Mouse (Mus musculus) CH12F3 (cell line): ENCODE results near the gene Rpl32.
"Not testable (repeated sequence)": the region's sequence is repeated elsewhere in the genome, so short reads cannot be mapped to it uniquely, and the experiment has no call there.

ENCODE experiments used
- in situ Hi-C: fragments of 300-500 bp; cut with MboI; formaldehyde crosslinking; loops from 2 replicates; pipeline ENCODE4 v1.14.3; 2020; ENCODE audit warnings: low sequenced_read_pairs

The Rpl32 gene

GRCm38 (mm10) chr6:115808488-115809231 lies at the start of gene Rpl32:
Gene Rpl32, minus strand, starts transcription at chr6:115808747.
- in situ Hi-C loops = no loop called here

DNA sequence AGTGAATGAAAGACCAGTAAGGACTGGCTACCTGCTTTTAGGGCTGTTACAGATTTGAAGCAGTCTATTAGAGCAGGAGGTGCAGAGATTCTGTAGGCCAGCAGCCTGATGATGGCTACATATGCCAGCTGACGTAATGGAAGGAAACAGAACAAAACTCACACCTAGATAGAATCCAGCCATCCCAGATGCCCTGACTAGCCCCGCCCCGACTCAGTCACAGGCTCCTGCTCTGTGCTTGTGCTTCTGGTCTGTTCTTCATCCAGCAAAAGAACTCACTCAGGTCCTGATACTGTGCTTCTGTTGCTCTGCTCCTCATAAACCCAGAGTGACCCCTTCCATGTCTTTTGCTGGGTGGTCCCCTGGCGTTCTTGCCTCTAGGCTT lies 47.8 kb upstream of the Rpl32 start:
- in situ Hi-C loops = no loop called here

DNA sequence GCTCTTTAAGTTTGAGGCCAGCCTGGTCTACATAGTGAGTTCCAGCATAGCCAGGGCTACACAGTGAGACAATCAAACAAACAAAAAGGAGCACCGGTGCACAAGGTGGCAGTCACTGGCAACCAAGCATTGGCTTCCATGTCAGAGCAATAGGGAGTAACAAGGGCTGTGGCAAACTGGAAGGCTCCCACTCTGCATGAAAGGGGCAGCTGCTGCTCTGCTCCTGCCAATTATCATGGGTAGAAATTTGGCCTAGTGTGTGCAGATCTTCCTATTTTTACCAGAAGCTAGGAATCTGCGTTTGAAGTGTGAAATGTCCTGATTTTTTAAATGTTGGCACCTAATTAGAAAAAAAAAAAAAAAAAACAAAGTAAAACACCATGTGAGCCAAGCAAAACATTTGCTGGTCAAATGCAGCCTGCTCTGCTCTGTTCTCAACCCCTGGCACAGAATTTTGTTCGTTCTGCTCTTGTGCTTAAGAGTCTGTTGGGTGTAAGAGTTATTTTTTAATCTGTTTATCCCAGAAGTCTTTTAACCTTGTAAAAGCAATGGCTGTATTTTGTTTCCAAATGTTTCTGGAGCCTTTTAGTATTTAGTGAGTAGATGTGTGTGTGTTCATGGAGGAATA lies 47.3 kb upstream of the Rpl32 start:
- in situ Hi-C loops = no loop called here

DNA sequence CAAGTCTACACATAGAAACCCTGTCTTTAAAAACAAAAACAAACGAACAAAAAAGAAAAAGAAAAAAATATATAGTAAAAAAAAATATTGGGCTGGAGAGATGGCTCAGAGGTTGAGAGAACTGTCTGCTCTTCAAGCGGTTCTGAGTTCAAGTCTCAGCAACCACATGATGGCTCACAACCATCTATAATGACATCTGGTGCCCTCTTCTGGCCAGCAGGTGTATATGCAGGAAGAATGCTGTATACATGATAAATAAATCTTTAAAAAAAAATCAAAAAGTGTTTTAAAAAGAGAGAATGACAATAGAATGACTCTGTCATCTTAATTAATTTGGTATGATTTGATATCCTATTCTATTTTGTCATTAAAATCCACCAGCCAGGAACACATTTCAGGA lies 45.9 kb upstream of the Rpl32 start:
- in situ Hi-C loops = no loop called here

- in situ Hi-C loops = no loop called here
These were observed 45.4 kb upstream of the Rpl32 start for GRCm38 (mm10) chr6:115853985-115854384.

DNA sequence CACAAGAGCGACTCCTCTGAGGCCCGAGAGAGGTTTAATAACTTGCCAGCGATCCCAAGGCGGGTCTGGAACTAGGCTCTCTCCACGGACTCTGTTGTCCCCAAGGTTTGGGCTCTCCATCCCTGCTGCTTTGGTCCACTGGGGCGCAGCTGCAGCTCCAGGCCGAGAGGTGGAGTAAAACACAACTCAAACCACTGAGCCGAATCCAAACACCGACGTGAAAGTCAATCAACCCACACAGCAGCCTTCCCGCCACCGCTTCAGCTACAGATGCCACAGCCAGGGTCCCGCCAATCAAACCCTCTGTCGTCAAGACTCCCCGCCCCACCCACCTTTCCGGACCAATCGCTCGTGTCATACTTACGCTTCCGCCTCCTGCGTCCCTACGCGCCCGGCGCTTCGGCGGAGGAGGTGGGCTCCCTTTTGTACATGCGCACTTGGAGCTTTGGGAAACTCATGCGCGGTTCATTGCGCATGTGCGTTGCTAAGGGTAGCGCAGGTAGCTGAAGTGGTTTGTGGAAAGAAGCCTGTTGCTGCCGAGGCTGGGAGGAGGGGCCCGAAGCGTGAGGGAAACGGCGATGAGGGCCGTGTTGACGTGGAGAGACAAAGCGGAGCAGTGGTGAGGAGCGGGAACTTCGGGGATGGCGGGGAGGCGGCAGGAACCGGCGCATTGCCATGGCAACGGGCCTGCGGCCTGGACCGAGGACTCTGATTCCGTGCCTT lies 44.7 kb upstream of the Rpl32 start, which contains the start of the genes Mbd4 and Ift122:
Mbd4 (minus strand) TSS at position 281 of the 723 bp plus-strand sequence.
Ift122 (plus strand) TSS at position 380 of the 723 bp plus-strand sequence.
- in situ Hi-C loops = no loop called here

DNA sequence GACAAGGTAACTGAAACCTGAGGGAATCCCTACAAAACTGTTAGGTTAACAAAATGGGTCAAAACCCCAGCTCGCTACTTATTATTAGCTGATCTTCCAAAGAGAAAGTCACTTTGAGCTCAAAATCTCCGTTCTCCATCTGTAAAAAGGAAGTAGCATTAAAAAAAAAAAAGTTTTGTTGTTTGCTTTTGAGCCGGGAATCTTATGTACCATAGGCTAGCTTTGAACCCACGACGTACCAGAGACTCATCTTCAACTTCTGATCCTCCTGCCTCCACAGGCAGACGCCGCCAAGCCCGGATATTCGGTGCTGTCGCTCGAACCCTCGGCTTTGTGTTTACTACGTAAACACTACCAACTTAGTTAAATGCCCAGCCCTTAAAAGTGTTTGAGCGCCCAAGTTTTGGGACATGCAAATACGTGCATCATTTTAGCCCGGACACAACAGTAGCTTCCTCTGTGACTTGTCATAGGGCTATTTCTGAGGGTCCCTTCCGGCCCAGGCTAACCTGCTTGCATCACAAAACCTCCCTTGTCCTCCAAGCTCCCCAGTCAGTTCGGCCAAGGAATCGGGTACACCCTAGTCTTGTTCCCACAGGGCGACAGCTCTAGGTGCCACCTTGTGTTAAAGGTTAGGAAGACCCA lies 44.0 kb upstream of the Rpl32 start:
- in situ Hi-C loops = no loop called here

- in situ Hi-C loops = no loop called here
These were observed 40.2 kb upstream of the Rpl32 start for GRCm38 (mm10) chr6:115848598-115849304.

DNA sequence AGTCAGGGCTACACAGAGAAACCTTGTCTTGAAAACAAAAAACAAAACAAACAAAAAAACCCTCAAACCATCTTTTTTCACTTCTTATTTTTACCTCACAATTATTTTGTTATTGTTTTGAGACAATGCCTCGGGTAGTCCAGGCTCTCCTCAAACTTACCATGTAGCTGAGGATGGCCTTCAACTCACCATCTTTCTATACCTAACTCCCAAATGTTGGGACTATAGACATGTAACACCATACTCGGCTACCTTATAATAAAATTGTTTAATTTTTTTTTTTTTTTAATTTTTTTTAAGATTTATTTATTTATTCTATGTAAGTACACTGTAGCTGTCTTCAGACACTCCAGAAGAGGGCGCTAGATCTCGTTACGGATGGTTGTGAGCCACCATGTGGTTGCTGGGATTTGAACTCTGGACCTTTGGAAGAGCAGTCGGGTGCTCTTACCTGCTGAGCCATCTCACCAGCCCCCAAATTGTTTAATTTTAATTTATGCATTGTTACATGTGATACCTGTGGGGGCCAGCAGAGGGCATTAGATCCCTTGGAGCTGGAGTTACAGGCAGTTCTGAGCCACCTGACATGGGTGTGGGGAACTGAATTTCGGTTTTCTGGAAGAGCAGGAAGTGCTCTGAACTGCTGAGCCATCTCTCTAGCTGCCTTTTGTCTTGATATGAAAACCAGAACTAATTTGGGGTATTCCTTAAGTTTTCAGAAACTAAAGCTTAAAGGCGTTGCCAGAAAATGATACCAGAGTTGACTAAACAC lies 38.3 kb upstream of the Rpl32 start:
- in situ Hi-C loops = no loop called here

DNA sequence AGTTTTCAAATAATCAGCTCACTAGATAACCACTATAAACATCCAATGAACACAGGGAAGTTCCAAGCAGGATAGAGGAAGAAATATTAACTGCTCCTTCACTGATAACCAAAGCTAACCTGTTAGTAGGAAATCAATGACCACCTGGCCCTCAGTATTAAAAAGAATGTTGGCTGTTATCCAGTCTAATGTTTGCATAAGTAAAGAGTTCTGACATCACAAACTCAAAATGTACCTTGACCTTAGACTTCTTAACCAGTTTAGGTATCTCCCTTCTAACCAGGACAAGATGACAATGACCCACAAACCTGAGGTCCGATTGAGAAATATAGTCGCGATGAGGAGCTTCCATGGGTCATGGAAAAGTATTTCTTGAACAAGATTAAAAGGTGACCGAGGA lies 36.5 kb upstream of the Rpl32 start:
- in situ Hi-C loops = no loop called here

GRCm38 (mm10) chr6:115838745-115839144 lies 30.2 kb upstream of the Rpl32 start:
- in situ Hi-C loops = no loop called here

DNA sequence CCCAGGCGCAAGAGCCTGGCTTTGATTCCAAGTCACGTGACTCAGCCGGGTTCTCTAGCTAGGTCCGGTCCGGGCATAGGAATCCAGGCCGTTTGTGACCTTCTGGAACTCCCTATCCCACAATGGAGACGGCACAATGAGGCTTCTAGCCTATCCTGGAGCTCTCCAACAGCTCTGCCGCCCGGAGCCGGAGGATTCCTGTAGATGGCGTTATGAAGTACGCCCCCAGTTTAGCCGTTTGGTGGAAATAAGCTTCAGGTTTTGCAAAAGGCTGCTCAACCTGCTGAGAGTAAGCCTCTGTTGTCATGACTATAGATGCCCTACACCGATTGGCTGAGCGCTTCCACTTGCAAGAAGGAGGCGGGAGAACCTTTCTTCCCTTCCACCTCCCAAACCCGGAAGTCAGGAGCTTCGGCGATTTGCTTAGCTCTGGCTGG lies 29.6 kb upstream of the Rpl32 start, which contains the start of gene Efcab12:
Efcab12 (minus strand) TSS at position 252 of the 437 bp plus-strand sequence.
- in situ Hi-C loops = no loop called here

- in situ Hi-C loops = no loop called here
These were observed 25.3 kb upstream of the Rpl32 start for GRCm38 (mm10) chr6:115833861-115834260.

DNA sequence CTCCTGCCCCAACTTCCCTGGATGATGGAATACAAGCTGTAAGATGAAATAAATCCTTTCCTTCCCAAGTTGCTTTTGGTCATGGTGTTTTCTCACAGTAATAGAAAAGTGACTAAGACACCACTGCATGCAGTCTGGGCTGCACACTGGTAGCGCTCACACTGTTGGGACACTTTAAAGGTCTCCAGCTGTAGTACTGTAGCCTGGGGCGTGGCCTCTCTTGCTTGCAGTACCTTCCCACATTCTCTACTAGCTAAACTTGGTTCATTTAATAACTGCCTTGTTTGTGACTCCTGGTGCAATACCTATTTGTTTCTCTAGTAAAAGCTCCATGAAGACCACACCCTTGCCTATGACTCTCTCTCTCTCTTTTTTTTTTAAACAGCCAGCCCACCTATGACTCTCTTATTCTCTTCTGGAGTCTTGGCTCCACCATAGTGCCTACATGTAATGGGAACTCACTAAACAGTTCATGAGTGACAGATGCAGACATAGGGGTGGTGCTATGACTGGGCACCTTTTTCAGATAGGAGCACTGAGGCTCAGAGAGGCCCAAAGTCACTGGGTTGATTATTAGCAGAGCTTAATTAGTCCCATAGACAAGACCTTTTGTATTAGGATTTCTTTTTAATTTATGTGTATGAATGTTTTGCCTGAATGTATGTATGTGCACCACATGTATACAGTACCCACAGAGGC lies 23.8 kb upstream of the Rpl32 start:
- in situ Hi-C loops = no loop called here

DNA sequence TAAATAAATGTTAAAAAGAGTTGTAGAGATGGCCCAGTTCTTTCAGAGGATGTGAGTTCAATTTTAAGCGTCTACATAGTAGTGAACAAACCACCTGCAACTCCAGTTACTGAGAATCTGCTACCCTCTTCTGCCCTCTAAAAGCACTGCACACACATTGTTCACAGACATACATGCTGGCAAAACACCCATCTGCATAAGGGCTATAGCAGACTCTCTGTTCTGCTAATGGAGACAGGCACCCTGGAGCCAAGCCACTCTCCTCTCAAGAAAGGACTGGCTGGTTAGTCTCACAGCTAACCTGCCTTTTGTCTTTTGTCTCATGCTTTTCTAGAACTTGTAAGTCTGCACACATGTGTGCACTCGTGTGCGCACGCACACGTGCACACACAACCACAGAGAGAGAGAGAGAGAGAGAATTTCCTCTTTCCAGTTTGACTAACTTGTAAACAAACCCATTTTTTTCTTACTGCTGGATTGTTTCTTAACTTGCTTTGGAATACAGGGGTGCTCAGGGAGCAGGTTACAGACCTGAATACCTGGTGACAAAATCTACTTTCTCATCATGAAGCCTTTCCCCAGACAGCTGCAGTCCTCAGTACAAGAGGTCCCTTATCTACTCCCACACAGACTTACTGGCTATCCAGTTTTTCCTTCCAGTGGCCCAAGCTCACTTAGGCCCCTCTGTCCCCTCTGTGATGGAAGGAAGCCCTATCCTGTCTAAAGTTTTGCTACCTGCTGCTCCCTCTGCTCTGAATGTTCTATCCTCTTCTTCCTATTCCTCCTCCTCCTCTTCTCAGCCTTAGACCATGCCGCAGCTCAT lies 22.4 kb upstream of the Rpl32 start:
- in situ Hi-C loops = no loop called here

- in situ Hi-C loops = not testable (repeated sequence)
These were observed 15.4 kb upstream of the Rpl32 start for GRCm38 (mm10) chr6:115823850-115824464.

- in situ Hi-C loops = no loop called here
These were observed 12.9 kb upstream of the Rpl32 start for GRCm38 (mm10) chr6:115821216-115821993.
